Mouse (Mus musculus) CH12.LX (cell line): Measurements from ENCODE around the gene Shank1. TPM values are rescaled to one million over a fixed set of nuclear protein-coding genes. Genes with fewer than 3 reads are reported as not detected.

Experiments used
- DNase-seq: peaks from one replicate; pipeline ENCODE4 v3.0.0-alpha.2; 2013; ENCODE audit errors: extremely low read depth
- H3K27ac ChIP-seq: 2 replicates; pipeline ENCODE4 v1.5.1; 2012; ENCODE audit warnings: low read depth, mild to moderate bottlenecking, control low read depth, moderate library complexity; ENCODE audit not compliant: insufficient read depth
- H3K27me3 ChIP-seq: replicated peaks from 2 replicates; pipeline ENCODE3; 2012; ENCODE audit warnings: inconsistent platforms
- H3K36me3 ChIP-seq, 2 experiments: replicated peaks in 1 of 2; 2 replicates each; pipeline versions ENCODE3 to v1.6.1; 2012; ENCODE audit warnings: inconsistent platforms in 1 of 2, low read length in 1 of 2, mild to moderate bottlenecking in 1 of 2, mixed read lengths in 1 of 2, moderate library complexity in 1 of 2; ENCODE audit not compliant: control insufficient read depth in 1 of 2, insufficient read depth in 1 of 2
- H3K4me1 ChIP-seq, 2 experiments: 2 replicates each; pipeline ENCODE4 v1.6.1; 2012; ENCODE audit warnings: inconsistent platforms in 1 of 2, moderate library complexity in 1 of 2; ENCODE audit not compliant: insufficient read depth in 2 of 2, control insufficient read depth in 1 of 2
- H3K4me2 ChIP-seq: 2 replicates; pipeline ENCODE4 v1.6.1; 2012; ENCODE audit warnings: low read depth, mild to moderate bottlenecking, control low read depth; ENCODE audit not compliant: poor library complexity, insufficient read depth, severe bottlenecking
- H3K4me3 ChIP-seq, 3 experiments: fragments of 150-350 bp in 1 of 3; sonication (generic) in 1 of 3; replicated peaks in 1 of 3; 2 replicates each; pipeline versions ENCODE3 to v1.5.1; 2011 to 2012; ENCODE audit warnings: low read depth in 2 of 3, low read length in 2 of 3, mild to moderate bottlenecking in 2 of 3, moderate library complexity in 2 of 3, control low read depth in 1 of 3, improper control_type of control experiment in 1 of 3, inconsistent platforms in 1 of 3, mixed read lengths in 1 of 3; ENCODE audit not compliant: poor library complexity in 1 of 3
- H3K79me2 ChIP-seq: replicated peaks from 2 replicates; pipeline ENCODE4 v1.6.1; 2012; ENCODE audit warnings: mild to moderate bottlenecking, moderate library complexity; ENCODE audit not compliant: control insufficient read depth, poor library complexity, insufficient read depth, severe bottlenecking; ENCODE audit errors: extremely low read depth
- H3K9ac ChIP-seq: 2 replicates; pipeline ENCODE4 v1.6.1; 2012; ENCODE audit warnings: low read depth, mild to moderate bottlenecking, control low read depth, moderate library complexity; ENCODE audit not compliant: insufficient read depth
- H3K9me3 ChIP-seq: replicated peaks from 2 replicates; pipeline ENCODE3; 2012; ENCODE audit warnings: low read length, inconsistent platforms, mixed read lengths
- BHLHE40 ChIP-seq: IDR thresholded peaks from 2 replicates; pipeline ENCODE4 v1.6.1; 2011; ENCODE audit warnings: mild to moderate bottlenecking, low read depth, low read length, improper control_type of control experiment
- CHD1 ChIP-seq: IDR thresholded peaks from 2 replicates; pipeline ENCODE4 v1.6.1; 2012; ENCODE audit warnings: low read depth, low read length, improper control_type of control experiment, inconsistent platforms
- CHD2 ChIP-seq: IDR thresholded peaks from 2 replicates; pipeline ENCODE4 v1.6.1; 2011; ENCODE audit warnings: low read length, improper control_type of control experiment
- CTCF ChIP-seq, 2 experiments: IDR thresholded peaks in 1 of 2; conservative IDR thresholded peaks in 1 of 2; 2 replicates each; pipeline ENCODE4 v1.5.1; 2011 to 2012; ENCODE audit warnings: low read depth in 2 of 2, low read length in 2 of 2, improper control_type of control experiment in 1 of 2, inconsistent platforms in 1 of 2, mild to moderate bottlenecking in 1 of 2, moderate library complexity in 1 of 2
- E2F4 ChIP-seq: IDR thresholded peaks from 2 replicates; pipeline ENCODE4 v1.6.1; 2011; ENCODE audit warnings: low read depth, low read length, improper control_type of control experiment; ENCODE audit not compliant: insufficient replicate concordance
- ELF1 ChIP-seq: IDR thresholded peaks from 2 replicates; pipeline ENCODE4 v1.6.1; 2014; ENCODE audit warnings: low read depth, mild to moderate bottlenecking, inconsistent platforms, low read length, improper control_type of control experiment
- EP300 ChIP-seq: IDR thresholded peaks from 2 replicates; pipeline ENCODE4 v1.6.1; 2011; ENCODE audit warnings: low read length, improper control_type of control experiment
- ETS1 ChIP-seq: conservative IDR thresholded peaks from 2 replicates; pipeline ENCODE4 v1.6.1; 2012; ENCODE audit warnings: low read depth, mild to moderate bottlenecking, inconsistent platforms, low read length, improper control_type of control experiment, moderate library complexity
- GABPA ChIP-seq: IDR thresholded peaks from 2 replicates; pipeline ENCODE4 v1.6.1; 2012; ENCODE audit warnings: low read depth, low read length, improper control_type of control experiment, inconsistent platforms; ENCODE audit not compliant: insufficient replicate concordance
- HCFC1 ChIP-seq: IDR thresholded peaks from 2 replicates; pipeline ENCODE4 v1.6.1; 2012; ENCODE audit warnings: low read depth, mild to moderate bottlenecking, inconsistent platforms, low read length, improper control_type of control experiment
- IRF4 ChIP-seq: IDR thresholded peaks from 2 replicates; pipeline ENCODE4 v1.6.1; 2014; ENCODE audit warnings: low read depth, mild to moderate bottlenecking, inconsistent platforms, low read length, improper control_type of control experiment
- JUN ChIP-seq: IDR thresholded peaks from 2 replicates; pipeline ENCODE4 v1.6.1; 2011; ENCODE audit warnings: low read depth, mild to moderate bottlenecking, low read length, improper control_type of control experiment, moderate library complexity; ENCODE audit not compliant: insufficient read depth
- JUND ChIP-seq: conservative IDR thresholded peaks from 2 replicates; pipeline ENCODE4 v1.6.1; 2011; ENCODE audit warnings: low read depth, low read length, improper control_type of control experiment
- KAT2A ChIP-seq: IDR thresholded peaks from 2 replicates; pipeline ENCODE4 v1.6.1; 2012; ENCODE audit warnings: low read length, improper control_type of control experiment, inconsistent platforms; ENCODE audit not compliant: insufficient replicate concordance
- MAFK ChIP-seq: IDR thresholded peaks from 2 replicates; pipeline ENCODE4 v1.6.1; 2011; ENCODE audit warnings: low read length, improper control_type of control experiment; ENCODE audit not compliant: insufficient replicate concordance
- MAX ChIP-seq: IDR thresholded peaks from 2 replicates; pipeline ENCODE4 v1.6.1; 2011; ENCODE audit warnings: low read length, improper control_type of control experiment
- MAZ ChIP-seq: IDR thresholded peaks from 2 replicates; pipeline ENCODE4 v1.6.1; 2012; ENCODE audit warnings: low read depth, mild to moderate bottlenecking, inconsistent platforms, low read length, improper control_type of control experiment, moderate library complexity
- MEF2A ChIP-seq: IDR thresholded peaks from 2 replicates; pipeline ENCODE4 v1.6.1; 2014; ENCODE audit warnings: low read depth, mild to moderate bottlenecking, inconsistent platforms, low read length, improper control_type of control experiment, borderline replicate concordance
- MXI1 ChIP-seq: IDR thresholded peaks from 2 replicates; pipeline ENCODE4 v1.6.1; 2011; ENCODE audit warnings: mild to moderate bottlenecking, low read depth, low read length, improper control_type of control experiment
- MYC ChIP-seq: IDR thresholded peaks from 2 replicates; pipeline ENCODE4 v1.6.1; 2011; ENCODE audit warnings: low read depth, mild to moderate bottlenecking, improper control_type of control experiment, low read length
- NELFE ChIP-seq: IDR thresholded peaks from 2 replicates; pipeline ENCODE4 v1.6.1; 2011; ENCODE audit warnings: low read depth, low read length, improper control_type of control experiment
- NRF1 ChIP-seq: IDR thresholded peaks from 2 replicates; pipeline ENCODE4 v1.6.1; 2014; ENCODE audit warnings: low read depth, mild to moderate bottlenecking, inconsistent platforms, low read length, improper control_type of control experiment, moderate library complexity
- PAX5 ChIP-seq: IDR thresholded peaks from 2 replicates; pipeline ENCODE4 v1.6.1; 2012; ENCODE audit warnings: low read length, inconsistent platforms, mixed read lengths
- POLR2A ChIP-seq: IDR thresholded peaks from 2 replicates; pipeline ENCODE4 v1.6.1; 2011; ENCODE audit warnings: low read depth, mild to moderate bottlenecking, improper control_type of control experiment, low read length
- POLR2AphosphoS2 ChIP-seq: IDR thresholded peaks from 2 replicates; pipeline ENCODE4 v1.6.1; 2011; ENCODE audit warnings: low read depth, low read length, improper control_type of control experiment
- RAD21 ChIP-seq: IDR thresholded peaks from 2 replicates; pipeline ENCODE4 v1.6.1; 2011; ENCODE audit warnings: low read depth, mild to moderate bottlenecking, low read length, improper control_type of control experiment, moderate library complexity
- RCOR1 ChIP-seq: conservative IDR thresholded peaks from 2 replicates; pipeline ENCODE4 v1.6.1; 2012; ENCODE audit warnings: low read depth, mild to moderate bottlenecking, inconsistent platforms, low read length, improper control_type of control experiment
- SIN3A ChIP-seq: IDR thresholded peaks from 2 replicates; pipeline ENCODE4 v1.6.1; 2012; ENCODE audit warnings: low read length, improper control_type of control experiment, inconsistent platforms
- SMC3 ChIP-seq: IDR thresholded peaks from 2 replicates; pipeline ENCODE4 v1.6.1; 2011; ENCODE audit warnings: low read depth, low read length, improper control_type of control experiment
- TBP ChIP-seq: conservative IDR thresholded peaks from 2 replicates; pipeline ENCODE4 v1.6.1; 2011; ENCODE audit warnings: low read depth, low read length, improper control_type of control experiment
- TCF12 ChIP-seq: IDR thresholded peaks from 2 replicates; pipeline ENCODE4 v1.6.1; 2014; ENCODE audit warnings: low read depth, mild to moderate bottlenecking, inconsistent platforms, low read length, improper control_type of control experiment
- UBTF ChIP-seq: IDR thresholded peaks from 2 replicates; pipeline ENCODE4 v1.6.1; 2012; ENCODE audit warnings: low read depth, mild to moderate bottlenecking, inconsistent platforms, low read length, improper control_type of control experiment, moderate library complexity
- USF1 ChIP-seq: IDR thresholded peaks from 2 replicates; pipeline ENCODE4 v1.6.1; 2014; ENCODE audit warnings: low read depth, mild to moderate bottlenecking, inconsistent platforms, low read length, improper control_type of control experiment
- USF2 ChIP-seq: conservative IDR thresholded peaks from 2 replicates; pipeline ENCODE4 v1.6.1; 2011; ENCODE audit warnings: low read depth, low read length, improper control_type of control experiment
- ZC3H11A ChIP-seq: IDR thresholded peaks from 2 replicates; pipeline ENCODE4 v1.6.1; 2012; ENCODE audit warnings: low read depth, mild to moderate bottlenecking, inconsistent platforms, low read length, improper control_type of control experiment
- ZKSCAN1 ChIP-seq: IDR thresholded peaks from 2 replicates; pipeline ENCODE4 v1.6.1; 2012; ENCODE audit warnings: low read depth, inconsistent platforms, low read length, improper control_type of control experiment, borderline replicate concordance
- ZMIZ1 ChIP-seq: IDR thresholded peaks from 2 replicates; pipeline ENCODE4 v1.6.1; 2012; ENCODE audit warnings: low read depth, mild to moderate bottlenecking, inconsistent platforms, low read length, improper control_type of control experiment
- ZNF384 ChIP-seq: IDR thresholded peaks from 2 replicates; pipeline ENCODE4 v1.6.1; 2012; ENCODE audit warnings: low read depth, low read length, improper control_type of control experiment, inconsistent platforms
- dilution Hi-C: fragments of 300-500 bp; cut with MboI; formaldehyde crosslinking; loops from 2 replicates; pipeline ENCODE4 v1.14.3; 2020; ENCODE audit warnings: low sequenced_read_pairs; ENCODE audit not compliant: extremely low pct_unique_long_range_greater_than_20kb, extremely low pct_ligation_motif_present
- in situ Hi-C: fragments of 300-500 bp; cut with MboI; formaldehyde crosslinking; loops from 3 replicates; pipeline ENCODE4 v1.14.3; 2019; ENCODE audit warnings: low sequenced_read_pairs, low pct_ligation_motif_present, low pct_unique_long_range_greater_than_20kb, mixed read lengths
- polyA plus RNA-seq: library from polyadenylated mRNA; unstranded; fragments of >175 nt; gene quantifications from 2 replicates; pipeline ENCODE4 v1.2.1, GENCODE M21; 2012; ENCODE audit warnings: low read depth; ENCODE audit not compliant: insufficient read length
- total RNA-seq, 2 experiments: library from RNA; depleted of rRNA; stranded (reverse); fragments of 300-350 nt in 1 of 2; fragments of >200 nt in 1 of 2; gene quantifications; 2 replicates each; pipeline ENCODE4 v1.2.3; 2012 to 2014

Gene Shank1
- total and polyA plus RNA-seq, 3 experiments = under 0.01 to 0.07 TPM; not detected in 1

- Histone ChIP-seq H3K79me2 (no peaks in the 10 kb centered on the region), H3K36me3 (peaks cover 0 to 5% of the 10 kb centered on the region in 2 experiments), H3K4me2 (peak overlapping the region; percentile 39), H3K9me3 (no peaks in the 10 kb centered on the region), H3K4me1 (peaks cover 9 to 29% of the 10 kb centered on the region in 2 experiments), H3K4me3 (peak overlapping the region; percentile 70 to 86 (median 81)), H3K9ac (peak overlapping the region; percentile 93), H3K27ac (peak overlapping the region; percentile 74), H3K27me3 (peaks cover 38% of the 10 kb centered on the region)
- DNase-seq = peak; percentile 100
- peak; percentile 67; the same call in 1 of the 2 replicates for TF ChIP-seq KAT2A
- TF ChIP-seq TBP = peak; percentile 88
- no peak for TF ChIP-seq E2F4
- no peak for TF ChIP-seq CTCF (conservative IDR thresholded peaks at IDR 0.05 in 1 of 2, IDR thresholded peaks at IDR 0.05 in 1 of 2; ENCODE audit: low read depth in 2 of 2, low read length in 2 of 2)
- no peak for TF ChIP-seq ETS1
- no peak for TF ChIP-seq ZKSCAN1
- TF ChIP-seq MAFK = no peak
- 0 out of 2 replicates have a peak, but pooled peaks have one; percentile 61 for TF ChIP-seq MEF2A
- 0 out of 2 replicates have a peak, but pooled peaks have one; percentile 20 for TF ChIP-seq IRF4
- no peak for TF ChIP-seq CHD1
- TF ChIP-seq MXI1 = no peak
- no peak for TF ChIP-seq RCOR1
- TF ChIP-seq CHD2 = peak; percentile 99
- TF ChIP-seq ZNF384 = no peak
- TF ChIP-seq ZMIZ1 = peak; percentile 94
- peak; percentile 97 for TF ChIP-seq NELFE
- no peak for TF ChIP-seq BHLHE40
- TF ChIP-seq EP300 = no peak
- TF ChIP-seq NRF1 = peak; percentile 95
- no peak for TF ChIP-seq MAZ
- peak; percentile 97 for TF ChIP-seq POLR2A
- peak; percentile 93 for TF ChIP-seq POLR2AphosphoS2
- no peak for TF ChIP-seq UBTF
- TF ChIP-seq HCFC1 = peak; percentile 71
- no peak for TF ChIP-seq USF1
- TF ChIP-seq SIN3A = no peak; the same call in none of the 2 replicates
- peak; percentile 34; the same call in 1 of the 2 replicates for TF ChIP-seq ELF1
- no peak for TF ChIP-seq PAX5
- TF ChIP-seq JUND = no peak
- no peak for TF ChIP-seq GABPA
- no peak for TF ChIP-seq MYC
- 0 out of 2 replicates have a peak, but pooled peaks have one; percentile 47 for TF ChIP-seq MAX
- TF ChIP-seq ZC3H11A = no peak
- TF ChIP-seq SMC3 = no peak
- TF ChIP-seq JUN = no peak
- peak; percentile 97 for TF ChIP-seq TCF12
- TF ChIP-seq RAD21 = no peak
- no peak for TF ChIP-seq USF2
- dilution Hi-C loops (no loop called here), in situ Hi-C loops (no loop called here)
These were observed 5.0 kb upstream of the Shank1 start for GRCm38 (mm10) chr7:44304775-44305641.
